Mouse (Mus musculus): ENCODE data around the gene Rpusd4.

Gene Rpusd4

GRCm38 (mm10) chr9:35284351-35284750 is 16.7 kb downstream of the Rpusd4 start:
- DNase-seq (ENCODE audit: extremely low spot score, low read depth, low spot score): no peak

DNA sequence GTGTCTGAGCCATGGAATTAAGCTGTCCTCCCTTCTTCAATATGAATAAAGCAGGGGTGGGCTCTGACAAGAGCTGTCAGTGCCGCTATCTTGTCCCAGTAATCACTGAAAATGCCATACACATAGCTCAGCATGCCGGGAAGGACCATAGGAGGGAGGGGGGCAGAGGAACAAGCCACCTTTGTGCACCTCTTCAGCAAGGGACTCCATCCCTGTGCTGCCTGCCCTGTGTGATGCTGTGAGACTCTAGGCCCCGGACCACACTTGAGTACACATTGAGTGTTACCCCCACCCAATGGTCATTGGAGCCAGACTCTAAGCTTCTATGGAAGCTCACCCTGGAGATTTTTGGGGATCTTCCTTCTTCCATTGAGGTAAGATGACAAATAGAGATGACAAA is 18.7 kb downstream of the Rpusd4 start:
- DNase-seq (ENCODE audit: extremely low spot score, low read depth, low spot score): no peak

GRCm38 (mm10) chr9:35289992-35290391 is 22.3 kb downstream of the Rpusd4 start:
- DNase-seq (ENCODE audit: extremely low spot score, low read depth, low spot score): no peak

- DNase-seq (ENCODE audit: extremely low spot score, low read depth, low spot score): no peak
These were observed 22.8 kb downstream of the Rpusd4 start for GRCm38 (mm10) chr9:35290417-35290816.

GRCm38 (mm10) chr9:35290916-35291315 is 23.3 kb downstream of the Rpusd4 start:
- DNase-seq (ENCODE audit: extremely low spot score, low read depth, low spot score): no peak

DNA sequence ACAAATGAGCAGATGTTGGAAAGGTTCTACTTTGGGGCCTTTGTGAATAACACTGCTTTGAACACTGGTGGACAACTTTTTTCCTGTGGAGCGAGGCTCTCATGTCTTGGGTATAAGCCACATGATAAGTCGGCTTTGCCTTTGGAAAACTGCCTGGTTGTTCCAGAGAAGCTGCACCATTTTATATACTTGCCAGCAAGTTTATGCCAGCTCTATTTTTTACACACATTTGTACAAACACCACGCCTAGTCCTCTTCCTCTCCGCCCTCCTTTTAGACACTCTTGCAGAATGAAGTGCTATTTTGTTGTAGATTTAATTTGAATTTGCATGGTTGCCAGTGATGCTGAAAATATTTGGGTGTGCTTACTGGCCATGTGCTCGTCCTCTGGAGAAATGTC is 25.8 kb downstream of the Rpusd4 start:
- no peak for DNase-seq (ENCODE audit: extremely low spot score, low read depth, low spot score)

DNA sequence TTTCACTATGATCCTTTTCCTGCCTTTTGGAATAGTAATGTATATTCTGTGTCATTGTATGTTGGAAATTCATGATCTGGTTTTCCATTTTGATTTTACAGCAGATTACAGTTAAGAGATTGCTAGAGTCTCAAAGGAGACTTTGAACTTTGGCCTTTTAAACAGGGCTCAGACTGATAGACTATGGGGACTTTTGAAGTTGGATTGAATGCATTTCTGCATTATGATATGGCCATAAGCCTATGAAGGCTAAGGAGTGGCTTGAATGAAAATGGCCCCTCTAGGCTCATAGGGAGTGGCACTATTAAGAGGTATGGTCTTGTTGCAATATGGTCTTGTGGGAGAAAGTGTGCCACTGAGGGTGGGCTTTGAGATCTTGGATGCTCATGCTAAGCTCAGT is 30.1 kb downstream of the Rpusd4 start:
- no peak for DNase-seq (ENCODE audit: extremely low spot score, low read depth, low spot score)

GRCm38 (mm10) chr9:35302172-35302571 is 34.5 kb downstream of the Rpusd4 start:
- DNase-seq (ENCODE audit: extremely low spot score, low read depth, low spot score): no peak

GRCm38 (mm10) chr9:35307461-35307860 is 39.8 kb downstream of the Rpusd4 start:
- DNase-seq (ENCODE audit: extremely low spot score, low read depth, low spot score): no peak

- DNase-seq (ENCODE audit: extremely low spot score, low read depth, low spot score): no peak
These were observed 42.7 kb downstream of the Rpusd4 start for GRCm38 (mm10) chr9:35310377-35310776.

- no peak for DNase-seq (ENCODE audit: extremely low spot score, low read depth, low spot score)
These were observed 44.9 kb downstream of the Rpusd4 start for GRCm38 (mm10) chr9:35312516-35312915.

- no peak for DNase-seq (ENCODE audit: extremely low spot score, low read depth, low spot score)
These were observed 45.9 kb downstream of the Rpusd4 start for GRCm38 (mm10) chr9:35313601-35314000.

- no peak for DNase-seq (ENCODE audit: extremely low spot score, low read depth, low spot score)
These were observed 46.6 kb downstream of the Rpusd4 start for GRCm38 (mm10) chr9:35314254-35314653.

DNA sequence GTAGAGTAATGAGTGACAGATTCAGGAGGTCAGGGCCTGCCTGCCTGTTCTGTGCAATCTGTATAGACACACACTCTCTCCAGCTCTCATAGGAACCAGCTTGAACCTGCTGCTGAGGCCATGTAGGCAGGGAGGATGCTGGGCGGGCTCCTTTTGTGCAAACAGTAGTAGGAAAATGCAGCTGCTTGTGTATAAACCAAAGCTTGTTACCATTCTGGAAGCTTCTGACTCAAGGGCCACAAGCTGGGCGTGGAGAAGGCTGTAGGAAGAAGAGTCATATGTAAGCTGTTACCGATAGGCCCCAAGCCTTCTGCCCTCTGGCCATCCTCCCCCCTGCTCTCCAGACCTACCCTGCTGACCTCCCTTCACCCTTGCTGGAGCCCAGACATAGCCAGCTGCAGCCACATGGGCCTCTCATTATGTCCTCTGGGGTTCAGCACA is 49.1 kb downstream of the Rpusd4 start:
- DNase-seq (ENCODE audit: extremely low spot score, low read depth, low spot score): no peak

DNA sequence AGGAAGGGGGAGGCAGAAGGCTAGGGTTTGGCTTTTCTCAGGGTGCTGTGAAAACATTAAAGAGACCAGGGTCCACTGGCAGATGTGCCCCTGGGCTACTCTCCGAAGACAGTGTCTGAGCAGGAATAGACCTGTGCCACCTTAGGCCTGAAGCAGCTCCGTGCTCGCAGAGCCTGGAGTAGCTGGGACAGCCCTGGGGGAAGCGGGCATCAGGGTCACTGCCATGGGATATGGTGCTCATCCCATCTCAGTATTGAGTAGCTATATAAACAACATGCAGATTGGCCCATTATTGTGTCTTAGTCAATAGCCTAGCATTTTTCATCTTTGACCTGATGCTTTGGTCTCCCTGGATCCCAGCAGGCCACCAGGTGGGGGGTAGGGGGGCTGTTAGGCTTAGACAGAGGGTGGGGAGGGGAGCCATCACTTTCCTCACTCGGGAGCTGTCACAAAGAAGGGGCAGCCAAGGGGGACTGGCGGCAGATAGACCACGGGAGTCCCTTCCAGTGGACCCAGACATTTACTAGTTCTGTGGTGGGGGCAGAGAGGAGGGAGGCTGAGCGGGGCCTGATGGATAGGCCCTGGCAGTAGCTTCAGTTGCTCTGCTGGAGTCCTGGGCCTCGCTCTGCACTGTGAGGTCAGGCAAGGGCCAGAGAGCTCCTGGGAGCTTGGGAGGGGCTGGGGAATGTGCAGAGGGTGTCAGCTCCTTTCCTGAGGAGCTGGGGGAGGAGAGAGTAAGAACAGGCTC is 49.7 kb downstream of the Rpusd4 start:
- no peak for DNase-seq (ENCODE audit: extremely low spot score, low read depth, low spot score)

DNA sequence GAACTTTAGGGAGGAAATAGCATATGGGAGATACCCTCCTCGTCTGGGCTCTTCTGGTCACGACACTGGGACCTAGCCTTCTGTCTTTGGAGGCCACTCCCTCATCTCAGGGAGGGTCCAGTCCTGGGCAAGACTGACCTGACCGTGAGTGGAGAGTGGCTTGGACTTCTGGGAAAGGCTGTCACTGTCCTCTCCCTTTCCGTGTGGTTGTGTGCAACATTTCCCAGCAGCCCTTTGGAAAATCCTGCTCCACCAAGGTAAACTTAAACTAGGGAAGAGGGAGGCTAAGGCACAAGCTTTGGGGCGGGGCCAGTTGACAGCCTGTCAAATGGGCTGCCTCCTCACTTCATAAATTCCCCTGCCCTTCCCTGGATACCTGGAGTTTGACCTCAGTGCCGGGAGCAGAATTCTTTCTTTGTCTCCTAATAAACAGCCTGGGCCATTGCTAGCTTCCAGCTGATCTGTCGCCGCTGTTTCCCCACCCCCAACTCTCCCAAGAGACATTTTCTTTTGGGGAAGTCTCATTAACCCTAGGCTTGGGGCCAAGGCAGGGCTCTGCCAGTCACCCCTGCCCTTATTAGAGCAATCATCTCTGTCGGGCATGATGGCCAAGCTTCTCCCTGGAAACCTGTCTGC is 51.0 kb downstream of the Rpusd4 start:
- no peak for DNase-seq (ENCODE audit: extremely low spot score, low read depth, low spot score)

DNA sequence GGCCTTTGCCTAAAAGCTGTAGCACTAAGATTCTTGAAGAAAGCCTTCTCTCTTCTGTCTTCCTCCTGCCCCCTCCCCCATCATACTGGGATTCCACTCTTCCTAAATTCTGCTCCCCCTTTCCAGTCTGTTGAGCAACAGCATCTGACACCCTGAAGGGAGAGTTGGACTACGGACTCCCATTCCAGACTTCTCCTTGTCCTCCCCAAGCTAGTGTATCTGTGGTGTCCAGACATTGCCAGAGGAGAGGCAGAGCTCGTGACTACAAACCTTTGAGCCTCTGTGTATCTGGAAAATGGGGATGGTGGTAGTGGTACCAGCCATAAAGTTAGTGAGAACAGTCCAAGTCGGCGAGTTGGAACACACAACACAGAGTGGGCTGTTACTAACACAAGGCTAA is 52.6 kb downstream of the Rpusd4 start:
- no peak for DNase-seq (ENCODE audit: extremely low spot score, low read depth, low spot score)

DNA sequence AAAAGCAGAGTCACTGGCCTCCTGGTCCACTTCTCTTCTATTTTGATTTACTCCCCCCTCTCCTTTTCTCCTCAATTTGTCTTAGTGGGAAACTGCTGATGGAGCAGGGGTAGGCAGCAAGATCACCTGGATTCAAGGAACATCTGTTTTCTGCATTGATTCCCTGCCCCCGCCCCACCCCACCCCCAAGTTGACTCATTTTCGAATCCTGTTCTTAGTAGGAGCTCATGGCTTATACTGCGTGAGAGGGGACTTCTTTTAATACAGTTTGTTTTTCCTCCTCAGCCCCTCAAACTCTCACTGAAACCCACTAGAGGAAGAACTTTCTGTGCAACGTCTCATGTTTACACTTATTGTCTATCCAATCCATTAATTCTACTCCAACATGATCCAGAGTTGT is 56.3 kb downstream of the Rpusd4 start:
- DNase-seq (ENCODE audit: extremely low spot score, low read depth, low spot score): no peak

GRCm38 (mm10) chr9:35324571-35324970 is 56.9 kb downstream of the Rpusd4 start:
- DNase-seq (ENCODE audit: extremely low spot score, low read depth, low spot score): peak; percentile 84

DNA sequence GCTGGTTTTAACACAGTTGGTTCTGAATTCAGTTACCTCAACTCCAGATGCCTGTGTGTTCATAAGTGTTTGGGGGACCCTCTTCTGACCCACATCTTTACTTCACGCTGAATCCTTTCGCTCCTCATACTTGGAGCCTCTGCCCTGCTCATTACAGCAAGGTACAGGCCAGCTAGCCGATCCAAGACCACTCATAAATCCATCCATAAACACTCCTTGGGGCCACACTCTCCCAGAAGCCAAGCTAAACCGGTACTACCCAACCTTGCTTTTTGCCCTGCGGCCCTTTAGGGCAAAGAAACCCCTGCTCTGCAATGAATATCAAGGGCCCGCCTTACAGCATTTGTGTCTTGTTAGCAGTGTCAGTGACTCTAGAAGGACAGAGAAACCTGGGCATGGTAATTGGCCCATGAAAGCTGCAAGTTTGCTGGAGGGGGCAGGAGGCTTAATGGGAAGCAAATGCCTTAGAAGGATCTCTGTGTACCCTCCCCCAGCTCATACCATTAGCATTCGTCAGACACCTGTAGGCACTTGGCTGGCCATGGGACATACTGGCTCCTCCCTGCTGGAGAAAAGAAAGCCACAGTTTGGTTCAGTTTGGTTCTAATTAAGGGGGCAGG is 59.1 kb downstream of the Rpusd4 start:
- peak; percentile 91 for DNase-seq (ENCODE audit: extremely low spot score, low read depth, low spot score)

All from hindlimb bud, embryonic 11.5 days (tissue).